Mouse (Mus musculus): ENCODE measurements around the gene F7. TPM values are rescaled to one million over a fixed set of nuclear protein-coding genes. Genes with fewer than 3 reads are reported as not detected.

F7 gene
- total and polyA plus RNA-seq, 3 experiments = not detected

GRCm38 (mm10) chr8:12996831-12997275 lies 29.0 kb upstream of the F7 start:
- Histone ChIP-seq H3K79me2 (ENCODE audit: control insufficient read depth, insufficient read depth, low read length, poor library complexity) (no peaks in the 10 kb centered on the region), H3K4me1 (ENCODE audit: control insufficient read depth in 1 of 2, insufficient read depth in 2 of 2, low read length in 2 of 2) (no peaks in the 10 kb centered on the region), H3K27ac (ENCODE audit: control insufficient read depth, low read depth, low read length) (no peak overlapping the region), H3K4me3 (ENCODE audit: control insufficient read depth in 1 of 2, insufficient read depth in 1 of 2, low read depth in 2 of 2, low read length in 2 of 2) (no peak overlapping the region), H3K9ac (ENCODE audit: control insufficient read depth, low read depth, low read length, poor library complexity, severe bottlenecking) (no peak overlapping the region), H3K27me3 (ENCODE audit: control insufficient read depth in 1 of 2, insufficient read depth in 2 of 2, low read length in 2 of 2) (no peaks in the 10 kb centered on the region), H3K36me3 (ENCODE audit: control insufficient read depth in 1 of 2, insufficient read depth in 2 of 2, low read length in 2 of 2) (no peaks in the 10 kb centered on the region), H3K9me3 (replicated peaks; ENCODE audit: insufficient read depth, low read length) (no peaks in the 10 kb centered on the region)
- DNase-seq (ENCODE audit: low read depth, low spot score) = no peak
- TF ChIP-seq RAD21 (IDR thresholded peaks at IDR 0.05; ENCODE audit: low read depth, low read length) (no peak), TBP (IDR thresholded peaks at IDR 0.05; ENCODE audit: low read depth, low read length) (no peak)

- Histone ChIP-seq H3K79me2 (ENCODE audit: control insufficient read depth, insufficient read depth, low read length, poor library complexity) (no peaks in the 10 kb centered on the region), H3K9me3 (replicated peaks; ENCODE audit: insufficient read depth, low read length) (no peaks in the 10 kb centered on the region), H3K4me3 (ENCODE audit: control insufficient read depth in 1 of 2, insufficient read depth in 1 of 2, low read depth in 2 of 2, low read length in 2 of 2) (no peak overlapping the region), H3K27ac (ENCODE audit: control insufficient read depth, low read depth, low read length) (no peak overlapping the region), H3K36me3 (ENCODE audit: control insufficient read depth in 1 of 2, insufficient read depth in 2 of 2, low read length in 2 of 2) (no peaks in the 10 kb centered on the region), H3K4me1 (ENCODE audit: control insufficient read depth in 1 of 2, insufficient read depth in 2 of 2, low read length in 2 of 2) (no peaks in the 10 kb centered on the region), H3K9ac (ENCODE audit: control insufficient read depth, low read depth, low read length, poor library complexity, severe bottlenecking) (no peak overlapping the region), H3K27me3 (ENCODE audit: control insufficient read depth in 1 of 2, insufficient read depth in 2 of 2, low read length in 2 of 2) (no peaks in the 10 kb centered on the region)
- TF ChIP-seq BHLHE40 (IDR thresholded peaks at IDR 0.05; ENCODE audit: borderline replicate concordance, low read depth, low read length) (no peak), MAX (IDR thresholded peaks at IDR 0.05; ENCODE audit: low read length) (no peak), JUND (IDR thresholded peaks at IDR 0.05; ENCODE audit: low read depth, low read length) (no peak), MEF2A (IDR thresholded peaks at IDR 0.05; ENCODE audit: extremely low read depth, insufficient replicate concordance, low read depth, low read length, poor library complexity, severe bottlenecking) (no peak), NRF1 (IDR thresholded peaks at IDR 0.05; ENCODE audit: insufficient read depth, low read depth, low read length, poor library complexity, severe bottlenecking) (no peak), MXI1 (IDR thresholded peaks at IDR 0.05; ENCODE audit: low read depth, low read length) (no peak), ETS1 (IDR thresholded peaks at IDR 0.05; ENCODE audit: low read depth, low read length) (no peak), KAT2A (conservative IDR thresholded peaks at IDR 0.05; ENCODE audit: low read depth, low read length) (no peak), GATA1 (IDR thresholded peaks at IDR 0.05; ENCODE audit: low read depth, low read length) (no peak), E2F4 (IDR thresholded peaks at IDR 0.05; ENCODE audit: borderline replicate concordance, low read depth, low read length) (no peak), MAFK (IDR thresholded peaks at IDR 0.05; ENCODE audit: borderline replicate concordance, low read depth, low read length) (no peak), SIN3A (IDR thresholded peaks at IDR 0.05; ENCODE audit: low read length) (no peak), ELF1 (IDR thresholded peaks at IDR 0.05; ENCODE audit: low read depth, low read length) (no peak)
- DNase-seq (ENCODE audit: low read depth, low spot score) = no peak
Measured at GRCm38 (mm10) chr8:12998331-12998730, 27.5 kb upstream of the F7 start.

GRCm38 (mm10) chr8:12999793-13000192 lies 26.0 kb upstream of the F7 start:
- no peak overlapping the region for H3K4me3 ChIP-seq (ENCODE audit: control insufficient read depth in 1 of 2, insufficient read depth in 1 of 2, low read depth in 2 of 2, low read length in 2 of 2)
- H3K27me3 ChIP-seq (ENCODE audit: control insufficient read depth in 1 of 2, insufficient read depth in 2 of 2, low read length in 2 of 2) = no peaks in the 10 kb centered on the region
- no peak overlapping the region for H3K9ac ChIP-seq (ENCODE audit: control insufficient read depth, low read depth, low read length, poor library complexity, severe bottlenecking)
- no peaks in the 10 kb centered on the region for H3K9me3 ChIP-seq (replicated peaks; ENCODE audit: insufficient read depth, low read length)
- H3K36me3 ChIP-seq (ENCODE audit: control insufficient read depth in 1 of 2, insufficient read depth in 2 of 2, low read length in 2 of 2) = no peaks in the 10 kb centered on the region
- no peak overlapping the region for H3K27ac ChIP-seq (ENCODE audit: control insufficient read depth, low read depth, low read length)
- DNase-seq (ENCODE audit: low read depth, low spot score) = no peak
- H3K4me1 ChIP-seq (ENCODE audit: control insufficient read depth in 1 of 2, insufficient read depth in 2 of 2, low read length in 2 of 2) = 0 out of 4 replicates have a peak, but pooled peaks cover 0 to under 1% of the 10 kb centered on the region in 2 experiments
- H3K79me2 ChIP-seq (ENCODE audit: control insufficient read depth, insufficient read depth, low read length, poor library complexity) = no peaks in the 10 kb centered on the region
- TF ChIP-seq E2F4 (IDR thresholded peaks at IDR 0.05; ENCODE audit: borderline replicate concordance, low read depth, low read length) (no peak), SMC3 (IDR thresholded peaks at IDR 0.05; ENCODE audit: low read depth, low read length) (no peak), GATA1 (IDR thresholded peaks at IDR 0.05; ENCODE audit: low read depth, low read length) (no peak), ELF1 (IDR thresholded peaks at IDR 0.05; ENCODE audit: low read depth, low read length) (no peak), RCOR1 (IDR thresholded peaks at IDR 0.05; ENCODE audit: low read depth, low read length) (no peak), POLR2A (IDR thresholded peaks at IDR 0.05; ENCODE audit: control insufficient read depth in 1 of 2, insufficient read depth in 1 of 2, low read depth in 1 of 2, low read length in 2 of 2, poor library complexity in 1 of 2) (no peak), BHLHE40 (IDR thresholded peaks at IDR 0.05; ENCODE audit: borderline replicate concordance, low read depth, low read length) (no peak), MAZ (IDR thresholded peaks at IDR 0.05; ENCODE audit: low read depth, low read length) (no peak), MYC (IDR thresholded peaks at IDR 0.05; ENCODE audit: low read depth, low read length) (no peak), ZNF384 (IDR thresholded peaks at IDR 0.05; ENCODE audit: low read depth, low read length) (no peak), USF2 (IDR thresholded peaks at IDR 0.05; ENCODE audit: borderline replicate concordance in 1 of 2, insufficient read depth in 1 of 2, low read depth in 1 of 2, low read length in 2 of 2) (no peak), ETS1 (IDR thresholded peaks at IDR 0.05; ENCODE audit: low read depth, low read length) (no peak), ZMIZ1 (IDR thresholded peaks at IDR 0.05; ENCODE audit: low read depth, low read length) (no peak), POLR2AphosphoS2 (IDR thresholded peaks at IDR 0.05; ENCODE audit: low read length) (no peak), POLR2AphosphoS5 (IDR thresholded peaks at IDR 0.05; ENCODE audit: borderline replicate concordance, low read depth, low read length) (no peak)

Data from MEL (cell line).